Mouse (Mus musculus) testis, adult 2 months (tissue): ENCODE results near the gene Tspan12. TPM values are rescaled to one million over a fixed set of nuclear protein-coding genes. Genes with fewer than 3 reads are reported as not detected.
A peak's percentile ranks its signal among the peaks of the same experiment; 100 is the strongest.

Experiments
- H3K27ac ChIP-seq: fragments of 200-500 bp; 2 replicates; pipeline ENCODE4 v1.5.1; 2012; ENCODE audit warnings: low read depth, low read length; ENCODE audit not compliant: control insufficient read depth, insufficient read depth
- H3K27me3 ChIP-seq: fragments of 200-500 bp; 2 replicates; pipeline ENCODE4 v1.6.1; 2012; ENCODE audit warnings: mild to moderate bottlenecking, low read length, moderate library complexity; ENCODE audit not compliant: control insufficient read depth, insufficient read depth
- H3K36me3 ChIP-seq: fragments of 200-500 bp; 2 replicates; pipeline ENCODE4 v1.6.1; 2012; ENCODE audit warnings: mild to moderate bottlenecking, low read length; ENCODE audit not compliant: control insufficient read depth, insufficient read depth
- H3K4me1 ChIP-seq: fragments of 200-500 bp; 2 replicates; pipeline ENCODE4 v1.6.1; 2012; ENCODE audit warnings: low read length; ENCODE audit not compliant: control insufficient read depth, insufficient read depth
- H3K4me3 ChIP-seq: fragments of 200-500 bp; 2 replicates; pipeline ENCODE4 v1.5.1; 2012; ENCODE audit warnings: low read depth, mild to moderate bottlenecking, low read length, moderate library complexity, mixed read lengths; ENCODE audit not compliant: control insufficient read depth
- CTCF ChIP-seq: fragments of 200-500 bp; IDR thresholded peaks from 2 replicates; pipeline ENCODE4 v1.5.1; 2012; ENCODE audit warnings: low read depth, mild to moderate bottlenecking, inconsistent platforms, low read length, moderate library complexity; ENCODE audit not compliant: control insufficient read depth, insufficient read depth, insufficient replicate concordance
- POLR2A ChIP-seq: fragments of 200-500 bp; IDR thresholded peaks from 2 replicates; pipeline ENCODE4 v1.6.1; 2012; ENCODE audit warnings: low read depth, mild to moderate bottlenecking, inconsistent platforms, low read length, moderate library complexity; ENCODE audit not compliant: control insufficient read depth
- polyA plus RNA-seq: library from polyadenylated mRNA; depleted of rRNA; stranded (reverse); fragments of >200 nt; gene quantifications from 2 replicates; pipeline ENCODE4 v1.2.3, GENCODE M21; 2012

The Tspan12 gene
- polyA plus RNA-seq, 1 experiment = 1.8 TPM

GRCm38 (mm10) chr6:21803483-21804340 is 48.6 kb downstream of the Tspan12 start:
- no peak overlapping the region for H3K4me3 ChIP-seq
- H3K27me3 ChIP-seq = no peaks in the 10 kb centered on the region
- H3K27ac ChIP-seq = no peak overlapping the region
- TF ChIP-seq POLR2A (no peak), CTCF (no peak)
- H3K36me3 ChIP-seq = no peaks in the 10 kb centered on the region
- H3K4me1 ChIP-seq = no peaks in the 10 kb centered on the region

GRCm38 (mm10) chr6:21798581-21798980 is 53.7 kb downstream of the Tspan12 start:
- no peak overlapping the region for H3K4me3 ChIP-seq
- no peak overlapping the region for H3K27ac ChIP-seq
- TF ChIP-seq CTCF (no peak), POLR2A (no peak)
- no peaks in the 10 kb centered on the region for H3K4me1 ChIP-seq
- H3K36me3 ChIP-seq = no peaks in the 10 kb centered on the region
- no peaks in the 10 kb centered on the region for H3K27me3 ChIP-seq

- no peak overlapping the region for H3K27ac ChIP-seq
- TF ChIP-seq POLR2A = no peak
- no peak for TF ChIP-seq CTCF
- H3K36me3 ChIP-seq = no peaks in the 10 kb centered on the region
- no peak overlapping the region for H3K4me3 ChIP-seq
- no peaks in the 10 kb centered on the region for H3K27me3 ChIP-seq
- no peaks in the 10 kb centered on the region for H3K4me1 ChIP-seq
Measured at GRCm38 (mm10) chr6:21797087-21797486, 55.2 kb downstream of the Tspan12 start.

GRCm38 (mm10) chr6:21796413-21796812 is 55.9 kb downstream of the Tspan12 start:
- Histone ChIP-seq H3K4me3 (no peak overlapping the region), H3K27ac (no peak overlapping the region), H3K36me3 (no peaks in the 10 kb centered on the region), H3K27me3 (no peaks in the 10 kb centered on the region), H3K4me1 (no peaks in the 10 kb centered on the region)
- TF ChIP-seq CTCF (no peak), POLR2A (no peak)

- Histone ChIP-seq H3K4me1 (no peaks in the 10 kb centered on the region), H3K27me3 (no peaks in the 10 kb centered on the region), H3K4me3 (no peak overlapping the region), H3K27ac (no peak overlapping the region), H3K36me3 (no peaks in the 10 kb centered on the region)
- TF ChIP-seq CTCF (no peak), POLR2A (no peak)
Measured at GRCm38 (mm10) chr6:21795410-21795809, 56.9 kb downstream of the Tspan12 start.

GRCm38 (mm10) chr6:21795072-21795407 is 57.3 kb downstream of the Tspan12 start:
- TF ChIP-seq POLR2A (no peak), CTCF (peak; percentile 32; the same call in 1 of the 2 replicates)
- Histone ChIP-seq H3K36me3 (no peaks in the 10 kb centered on the region), H3K27ac (no peak overlapping the region), H3K27me3 (no peaks in the 10 kb centered on the region), H3K4me3 (no peak overlapping the region), H3K4me1 (no peaks in the 10 kb centered on the region)

GRCm38 (mm10) chr6:21794337-21795071 is 57.8 kb downstream of the Tspan12 start:
- no peaks in the 10 kb centered on the region for H3K36me3 ChIP-seq
- H3K27me3 ChIP-seq = no peaks in the 10 kb centered on the region
- no peak overlapping the region for H3K27ac ChIP-seq
- H3K4me3 ChIP-seq = no peak overlapping the region
- TF ChIP-seq POLR2A (no peak), CTCF (no peak)
- no peaks in the 10 kb centered on the region for H3K4me1 ChIP-seq
